Mouse (Mus musculus) thymus, adult 2 months (tissue): ENCODE results near the gene Mtor. TPM values are rescaled to one million over a fixed set of nuclear protein-coding genes. Genes with fewer than 3 reads are reported as not detected.

Source experiments
- DNase-seq: peaks from one replicate; pipeline ENCODE4 v3.0.0; 2021
- H3K27ac ChIP-seq: fragments of 200-500 bp; 2 replicates; pipeline ENCODE4 v1.5.1; 2012; ENCODE audit warnings: low read length, control low read depth; ENCODE audit not compliant: control insufficient read depth, insufficient read depth
- H3K27me3 ChIP-seq: fragments of 200-500 bp; 2 replicates; pipeline ENCODE4 v1.6.1; 2012; ENCODE audit warnings: mild to moderate bottlenecking, low read length, moderate library complexity, mixed read lengths; ENCODE audit not compliant: control insufficient read depth, insufficient read depth
- H3K36me3 ChIP-seq: fragments of 200-500 bp; 2 replicates; pipeline ENCODE4 v1.6.1; 2012; ENCODE audit warnings: mild to moderate bottlenecking, low read length, moderate library complexity; ENCODE audit not compliant: control insufficient read depth, insufficient read depth
- H3K4me1 ChIP-seq: fragments of 200-500 bp; replicated peaks from 2 replicates; pipeline ENCODE4 v1.6.1; 2012; ENCODE audit warnings: low read length; ENCODE audit not compliant: control insufficient read depth, insufficient read depth
- H3K4me3 ChIP-seq: fragments of 200-500 bp; 2 replicates; pipeline ENCODE4 v1.5.1; 2012; ENCODE audit warnings: mild to moderate bottlenecking, low read length, control low read depth, moderate library complexity; ENCODE audit not compliant: control insufficient read depth, insufficient read depth
- CTCF ChIP-seq: fragments of 200-500 bp; IDR thresholded peaks from 2 replicates; pipeline ENCODE4 v1.5.1; 2012; ENCODE audit warnings: mild to moderate bottlenecking, control low read depth, low read length, moderate library complexity, borderline replicate concordance; ENCODE audit not compliant: control insufficient read depth, poor library complexity, insufficient read depth; ENCODE audit errors: extremely low read depth
- POLR2A ChIP-seq: fragments of 200-500 bp; IDR thresholded peaks from 2 replicates; pipeline ENCODE4 v1.6.1; 2012; ENCODE audit warnings: mild to moderate bottlenecking, low read length, control low read depth, moderate library complexity; ENCODE audit not compliant: control insufficient read depth, poor library complexity, insufficient read depth; ENCODE audit errors: extremely low read depth
- WGBS: fragments of 180-500 bp; shearing (Covaris S2); methylation state at CpG from one replicate; pipeline ENCODE4 v1.1.7; 2018; 5-methylcytosine and 5-hydroxymethylcytosine counted together
- polyA plus RNA-seq: library from polyadenylated mRNA; depleted of rRNA; stranded (reverse); fragments of >200 nt; gene quantifications from 2 replicates; pipeline ENCODE4 v1.2.3, GENCODE M21; 2012

Mtor gene
- polyA plus RNA-seq, 1 experiment, result 25.0 TPM

DNA sequence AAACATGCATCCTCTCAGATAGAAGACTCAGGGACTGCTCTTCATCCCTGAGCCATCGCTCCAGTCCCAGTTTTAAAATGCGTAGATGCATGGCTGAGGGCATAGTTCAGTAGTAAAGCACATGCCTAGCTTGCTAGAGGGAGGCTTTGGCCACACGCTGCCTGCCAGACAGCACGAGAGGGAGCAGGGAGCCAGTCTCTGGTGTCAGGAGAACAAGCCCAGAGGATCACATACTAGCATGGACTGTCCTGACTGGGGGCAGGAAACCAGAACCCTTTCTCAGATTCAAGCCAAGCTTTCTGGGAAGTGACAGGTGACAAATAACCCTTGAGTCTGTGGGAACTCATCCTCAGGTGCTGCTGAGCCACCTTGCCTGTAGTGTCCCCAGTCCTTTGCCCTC, 62.9 kb downstream of the Mtor start:
- no peak for DNase-seq
- TF ChIP-seq POLR2A (no peak), CTCF (no peak)
- peaks cover 13% of the 10 kb centered on the region for H3K4me1 ChIP-seq
- H3K36me3 ChIP-seq, result peaks cover 4% of the 10 kb centered on the region; the same call in 1 of the 2 replicates
- WGBS, result 95% methylated on average over 4 of the region's 4 CpGs
- H3K27ac ChIP-seq, result no peak overlapping the region
- H3K27me3 ChIP-seq, result no peaks in the 10 kb centered on the region
- H3K4me3 ChIP-seq, result no peak overlapping the region

DNA sequence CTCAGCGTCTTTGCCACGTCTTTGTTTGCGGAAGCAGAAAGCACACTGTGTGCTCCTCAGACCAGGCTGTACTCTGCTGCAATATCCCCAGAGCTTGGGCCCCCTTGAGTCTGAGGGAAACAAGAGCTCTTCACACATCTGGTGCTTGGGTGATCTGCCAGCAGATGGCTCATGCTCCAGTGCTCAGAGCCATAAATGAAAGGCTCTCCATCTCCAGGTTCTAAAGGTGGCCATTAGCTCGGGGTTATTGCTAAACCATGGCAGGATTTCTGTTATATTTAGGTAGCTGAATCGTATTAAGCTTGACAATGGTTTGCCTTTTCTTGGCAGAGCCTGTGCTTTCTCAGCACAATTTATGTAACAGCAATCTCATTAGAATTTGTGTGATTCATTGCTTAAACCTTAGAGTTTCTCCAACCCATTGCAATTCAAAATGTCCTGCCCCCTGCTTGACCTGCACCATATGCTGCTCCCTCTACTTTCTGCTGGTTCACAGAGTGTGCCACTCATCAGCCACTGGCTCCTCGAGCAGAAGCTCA, 64.7 kb downstream of the Mtor start:
- Histone ChIP-seq H3K27ac (no peak overlapping the region), H3K4me3 (no peak overlapping the region), H3K4me1 (peaks cover 13% of the 10 kb centered on the region), H3K27me3 (no peaks in the 10 kb centered on the region), H3K36me3 (peaks cover 4% of the 10 kb centered on the region)
- WGBS, result 87% methylated on average over 6 of the region's 6 CpGs
- no peak for DNase-seq
- TF ChIP-seq CTCF, result no peak
- no peak for TF ChIP-seq POLR2A

DNA sequence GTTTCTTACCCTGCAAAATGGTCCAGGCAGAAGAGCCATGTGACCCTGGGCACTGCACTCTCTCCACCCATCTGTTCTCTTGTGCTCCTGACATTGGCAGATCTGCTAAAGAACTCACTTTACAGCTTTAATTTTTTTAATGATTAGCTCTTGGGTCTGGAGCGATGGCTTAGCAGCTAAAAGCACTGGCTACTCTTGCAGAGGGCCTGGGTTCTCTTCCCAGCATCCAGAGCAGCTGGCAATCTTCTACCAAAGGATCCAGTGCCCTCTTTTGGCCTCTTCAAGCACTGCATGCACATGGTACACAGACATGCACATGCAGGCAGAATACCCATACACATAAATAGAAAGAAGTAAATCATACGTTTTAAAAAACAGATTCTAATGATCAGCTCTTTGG, 66.9 kb downstream of the Mtor start:
- peak; percentile 33 for DNase-seq
- H3K27ac ChIP-seq, result no peak overlapping the region
- H3K36me3 ChIP-seq, result peaks cover 12% of the 10 kb centered on the region
- peaks cover 4% of the 10 kb centered on the region; the same call in 1 of the 2 replicates for H3K4me1 ChIP-seq
- H3K4me3 ChIP-seq, result no peak overlapping the region
- H3K27me3 ChIP-seq, result no peaks in the 10 kb centered on the region
- 95% methylated on average over 2 of the region's 2 CpGs for WGBS
- no peak for TF ChIP-seq CTCF
- TF ChIP-seq POLR2A, result no peak

- 93% methylated on average over 4 of the region's 4 CpGs for WGBS
- H3K27me3 ChIP-seq, result no peaks in the 10 kb centered on the region
- no peak for DNase-seq
- no peak for TF ChIP-seq POLR2A
- TF ChIP-seq CTCF, result no peak
- peaks cover 15% of the 10 kb centered on the region; the same call in 1 of the 2 replicates for H3K36me3 ChIP-seq
- no peak overlapping the region for H3K27ac ChIP-seq
- no peak overlapping the region for H3K4me3 ChIP-seq
- H3K4me1 ChIP-seq, result no peaks in the 10 kb centered on the region
Measured at GRCm38 (mm10) chr4:148517809-148518208, 69.4 kb downstream of the Mtor start.

- Histone ChIP-seq H3K36me3 (peaks cover 15% of the 10 kb centered on the region; the same call in 1 of the 2 replicates), H3K27me3 (no peaks in the 10 kb centered on the region), H3K27ac (no peak overlapping the region), H3K4me1 (no peaks in the 10 kb centered on the region), H3K4me3 (no peak overlapping the region)
- WGBS, result 97% methylated on average over 5 of the region's 5 CpGs
- no peak for DNase-seq
- TF ChIP-seq POLR2A (no peak), CTCF (no peak)
Measured at GRCm38 (mm10) chr4:148518235-148518795, 69.9 kb downstream of the Mtor start.

DNA sequence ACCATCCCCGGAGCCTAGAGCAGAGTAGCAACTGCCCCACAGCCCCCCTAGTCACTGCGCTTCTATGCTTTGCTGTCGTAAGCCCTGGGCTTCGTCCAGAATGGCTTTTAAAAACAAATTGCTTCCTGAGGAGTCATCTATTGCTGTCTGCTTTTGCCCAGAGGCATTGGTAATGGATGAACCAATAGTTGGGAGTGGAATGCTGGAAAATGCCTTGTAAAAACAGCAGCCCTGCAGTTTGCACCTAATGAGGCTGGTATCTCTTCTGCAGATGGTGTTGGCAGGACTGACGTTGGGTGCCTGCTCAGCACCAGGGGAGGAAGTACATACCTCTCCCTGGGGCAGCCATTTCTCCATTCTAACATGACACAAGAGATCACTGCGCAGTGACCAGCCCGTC, 75.1 kb downstream of the Mtor start:
- no peaks in the 10 kb centered on the region for H3K4me1 ChIP-seq
- H3K4me3 ChIP-seq, result no peak overlapping the region
- WGBS, result 89% methylated on average over 7 of the region's 7 CpGs
- peaks cover 33% of the 10 kb centered on the region for H3K36me3 ChIP-seq
- no peak for TF ChIP-seq CTCF
- no peak for TF ChIP-seq POLR2A
- no peak overlapping the region for H3K27ac ChIP-seq
- no peak for DNase-seq
- no peaks in the 10 kb centered on the region for H3K27me3 ChIP-seq
